Mouse (Mus musculus) frontal cortex, adult 2 months (tissue): ENCODE data around the gene Olfr392. TPM values are rescaled to one million over a fixed set of nuclear protein-coding genes. Genes with fewer than 3 reads are reported as not detected.

ENCODE experiments used
- DNase-seq, 2 experiments: peaks; one replicate each; pipeline ENCODE4 v3.0.0; 2022; ENCODE audit warnings: low spot score in 1 of 2; ENCODE audit errors: extremely low spot score in 1 of 2
- polyA plus RNA-seq: library from polyadenylated mRNA; depleted of rRNA; stranded (reverse); fragments of >200 nt; gene quantifications from 2 replicates; pipeline ENCODE4 v1.2.3, GENCODE M21; 2012; rRNA removed

The Olfr392 gene
- polyA plus RNA-seq: 0.02 TPM in 1 of 2 replicates, not detected in the other

- no peak for DNase-seq
Observed at GRCm38 (mm10) chr11:73816949-73817348, at the start of gene Olfr392. TSS of gene Olfr392 (minus strand) at chr11:73817049.

DNA sequence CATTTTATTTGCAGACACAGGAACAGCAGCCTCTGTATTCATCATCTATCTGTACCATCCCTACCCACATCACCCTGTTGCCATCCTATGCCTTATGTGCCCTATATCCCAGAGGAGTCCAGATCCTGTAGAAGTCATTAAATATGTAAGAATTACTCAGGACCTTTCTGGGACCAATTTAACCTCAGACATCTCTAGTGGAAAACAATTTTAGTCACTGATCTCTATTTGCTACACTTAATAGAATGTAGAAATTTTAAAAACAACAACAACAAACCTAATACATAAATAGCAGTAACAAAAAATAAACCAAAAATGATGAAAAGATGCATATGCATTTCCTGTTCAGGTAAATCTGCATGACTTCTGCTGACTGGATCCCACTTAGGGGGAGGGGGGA lies 34.5 kb upstream of the Olfr392 start, which contains the start of gene Olfr393:
Gene Olfr393, minus strand, starts transcription at position 101 of the 400 bp plus-strand sequence.
- DNase-seq: no peak

GRCm38 (mm10) chr11:73802952-73803351 lies 13.9 kb downstream of the Olfr392 start, which contains the start of gene Olfr391-ps:
TSS of gene Olfr391-ps (minus strand) at chr11:73803052.
- no peak for DNase-seq

DNA sequence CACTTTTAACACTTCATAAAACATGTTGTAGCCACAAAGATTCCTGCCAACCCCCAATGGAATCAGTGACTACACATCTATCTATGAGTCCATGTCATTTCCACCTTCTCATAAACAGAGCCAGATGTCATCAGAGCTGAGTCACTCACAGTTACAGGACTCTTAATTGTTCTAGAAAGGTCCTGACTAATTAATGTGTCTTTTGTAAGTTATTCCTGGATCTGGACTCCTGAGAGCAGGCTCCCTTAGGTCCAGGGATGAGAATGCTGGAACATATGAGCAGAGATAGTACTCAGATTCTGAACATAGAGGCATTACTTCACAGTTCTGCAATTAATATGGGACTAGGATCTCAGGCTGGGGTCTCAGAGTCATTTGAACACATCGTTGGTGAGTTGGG lies 34.2 kb downstream of the Olfr392 start, which contains the start of gene Olfr390:
Gene Olfr390, plus strand, starts transcription at position 301 of the 400 bp plus-strand sequence.
- no peak for DNase-seq

DNA sequence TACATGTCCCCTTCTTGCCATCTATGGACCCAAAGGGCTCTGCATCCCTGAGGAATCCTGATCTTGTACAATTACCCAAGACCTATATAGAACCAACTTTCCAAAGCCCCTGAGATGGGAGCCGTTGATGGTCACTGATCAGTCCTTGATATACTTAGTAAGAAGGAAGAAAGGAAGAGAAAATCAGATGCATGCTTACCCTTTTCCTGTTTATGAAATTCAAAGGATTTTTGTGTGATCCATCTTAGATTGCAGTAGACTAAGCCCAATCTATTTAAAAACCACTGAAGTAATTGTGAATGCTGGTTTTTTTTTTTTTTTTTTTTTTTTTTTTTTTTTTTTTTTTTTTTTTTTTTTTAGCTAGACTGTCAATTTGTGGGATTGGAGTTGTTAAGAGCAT lies 36.2 kb downstream of the Olfr392 start, which contains the start of gene Olfr389:
Gene Olfr389, minus strand, starts transcription at position 101 of the 400 bp plus-strand sequence.
- DNase-seq: no peak

Other genes with a start within 250 kb of the Olfr392 start
- not detected in 2 replicates for gene Olfr385, start 224.0 kb downstream of the Olfr392 start, polyA plus RNA-seq
- gene Olfr384, start 218.5 kb downstream of the Olfr392 start, polyA plus RNA-seq: not detected in 2 replicates
- gene Zfp735, start 128.3 kb downstream of the Olfr392 start, polyA plus RNA-seq: not detected in 2 replicates
- gene Olfr389, start 36.3 kb downstream of the Olfr392 start, polyA plus RNA-seq: not detected in 2 replicates
- gene Olfr390, start 34.1 kb downstream of the Olfr392 start, polyA plus RNA-seq: not detected in 2 replicates
- gene Olfr391-ps, start 14.0 kb downstream of the Olfr392 start, polyA plus RNA-seq: not detected in 2 replicates
- not detected in 2 replicates for gene Olfr393, start 34.4 kb upstream of the Olfr392 start, polyA plus RNA-seq
- gene Olfr394, start 73.7 kb upstream of the Olfr392 start, polyA plus RNA-seq: 0.02 TPM in 1 of 2 replicates, not detected in the other
- gene Olfr395, start 92.2 kb upstream of the Olfr392 start, polyA plus RNA-seq: not detected in 2 replicates
- gene Olfr23, start 119.6 kb upstream of the Olfr392 start, polyA plus RNA-seq: not detected in 2 replicates
- not detected in 2 replicates for gene Olfr397, start 143.8 kb upstream of the Olfr392 start, polyA plus RNA-seq
- gene Olfr398, start 173.4 kb upstream of the Olfr392 start, polyA plus RNA-seq: not detected in 2 replicates
- gene Olfr139, start 239.5 kb upstream of the Olfr392 start, polyA plus RNA-seq: not detected in 2 replicates
- gene Olfr399, start 239.6 kb upstream of the Olfr392 start, polyA plus RNA-seq: not detected in 2 replicates